Mouse (Mus musculus) lung, postnatal 0 days (tissue): ENCODE measurements around the gene Dao.

Experiments used
- CTCF ChIP-seq: IDR thresholded peaks from 2 replicates; pipeline ENCODE4 v1.5.1; 2016; ENCODE audit warnings: antibody characterized with exemption, mild to moderate bottlenecking
- EP300 ChIP-seq: IDR thresholded peaks from 2 replicates; pipeline ENCODE4 v1.6.1; 2016; ENCODE audit warnings: antibody characterized with exemption, mild to moderate bottlenecking, control low read depth

- TF ChIP-seq CTCF (no peak), EP300 (no peak)
These were observed 5.5 kb downstream of the Dao start for GRCm38 (mm10) chr5:114009049-114009448.
